Mouse (Mus musculus): ENCODE measurements around the gene Zfp523.

Gene Zfp523

GRCm38 (mm10) chr17:28160361-28160760, 16.6 kb upstream of the Zfp523 start:
- DNase-seq (ENCODE audit: low read depth, low spot score): no peak

- DNase-seq (ENCODE audit: low read depth, low spot score): no peak
These were observed 15.5 kb upstream of the Zfp523 start for GRCm38 (mm10) chr17:28161310-28161881.

DNA sequence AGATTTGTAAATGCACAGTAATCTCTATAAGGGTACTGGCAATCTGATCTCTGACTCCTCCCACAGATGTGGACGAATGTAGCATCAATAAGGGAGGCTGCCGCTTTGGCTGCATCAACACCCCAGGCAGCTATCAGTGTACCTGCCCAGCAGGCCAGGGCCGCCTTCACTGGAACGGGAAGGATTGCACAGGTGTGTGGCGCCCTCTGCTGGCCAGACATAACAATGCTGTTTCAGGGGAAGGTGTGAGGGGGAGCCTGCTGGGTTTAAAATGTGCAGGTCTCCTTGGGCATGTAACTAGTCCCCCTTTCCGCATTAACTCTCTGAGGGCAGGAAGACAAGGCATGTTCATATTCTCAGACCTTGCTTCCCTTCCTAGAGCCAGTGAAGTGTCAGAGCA, 13.3 kb upstream of the Zfp523 start:
- DNase-seq (ENCODE audit: low read depth, low spot score): peak; percentile 73

DNA sequence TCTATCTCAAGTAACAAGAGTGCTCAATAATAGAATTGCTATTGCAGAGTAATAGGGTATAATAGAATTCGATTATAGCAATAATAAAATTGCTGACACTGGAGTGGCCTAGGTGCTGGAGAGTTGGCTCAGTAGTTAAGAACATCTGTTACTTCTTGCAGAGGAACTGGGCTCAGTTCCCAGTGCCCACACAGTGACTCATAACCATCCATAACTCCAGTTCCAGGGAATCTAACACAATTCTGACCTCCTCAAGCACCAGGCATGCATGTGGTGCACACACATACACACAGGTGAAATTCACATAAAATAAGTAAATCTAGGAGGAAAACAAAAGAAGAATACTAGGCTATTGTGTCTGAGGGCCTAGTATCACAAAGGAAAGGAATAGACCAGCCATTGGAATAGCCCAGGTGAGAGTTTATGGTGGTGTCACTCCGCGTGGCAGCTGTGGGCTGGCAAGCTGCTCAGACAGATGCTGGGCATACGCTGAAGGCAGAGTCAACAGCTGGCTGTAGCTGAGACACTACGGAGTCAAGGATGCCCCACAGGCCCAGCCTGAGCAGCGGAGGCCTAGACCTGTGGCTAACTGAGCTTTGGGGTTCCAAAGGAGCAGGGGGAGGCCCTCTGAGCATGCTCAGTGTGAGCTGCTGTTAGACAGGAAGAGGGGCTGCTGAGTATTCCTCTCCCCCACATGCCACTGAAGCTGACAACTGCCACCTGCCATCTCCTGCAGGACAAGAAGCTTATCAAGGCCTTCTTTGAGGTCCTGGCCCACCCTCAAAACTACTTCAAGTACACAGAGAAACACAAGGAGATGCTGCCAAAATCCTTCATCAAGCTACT, 6.2 kb upstream of the Zfp523 start:
- DNase-seq (ENCODE audit: low read depth, low spot score): no peak

DNA sequence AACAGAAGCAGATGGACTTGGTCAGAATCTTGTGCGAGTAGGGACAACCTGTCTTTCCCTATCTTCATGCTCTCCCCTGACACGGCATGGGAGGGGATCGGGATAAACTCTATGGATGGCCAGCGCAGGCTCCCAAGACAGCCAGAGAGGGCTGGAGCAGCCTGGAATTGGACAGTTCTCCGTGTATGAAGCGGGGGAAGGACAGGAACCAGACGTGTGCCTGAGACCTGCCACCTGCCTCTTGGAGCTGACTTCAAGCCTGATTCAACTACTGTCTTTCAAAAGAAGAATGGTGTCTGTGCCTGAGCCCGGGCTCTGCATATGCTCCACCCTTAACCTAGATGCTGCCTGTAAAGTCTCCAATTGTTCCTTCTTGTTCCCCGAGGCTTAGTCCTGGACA, 4.2 kb upstream of the Zfp523 start:
- no peak for DNase-seq (ENCODE audit: low read depth, low spot score)

GRCm38 (mm10) chr17:28177540-28178046, 664 bp downstream of the Zfp523 start:
- no peak for DNase-seq (ENCODE audit: low read depth, low spot score)

GRCm38 (mm10) chr17:28180331-28180730, 3.4 kb downstream of the Zfp523 start:
- DNase-seq (ENCODE audit: low read depth, low spot score): no peak

- no peak for DNase-seq (ENCODE audit: low read depth, low spot score)
These were observed 4.0 kb downstream of the Zfp523 start for GRCm38 (mm10) chr17:28180783-28181544.

- peak; percentile 13 for DNase-seq (ENCODE audit: low read depth, low spot score)
These were observed 8.2 kb downstream of the Zfp523 start for GRCm38 (mm10) chr17:28184971-28185638.

- no peak for DNase-seq (ENCODE audit: low read depth, low spot score)
These were observed 11.4 kb downstream of the Zfp523 start for GRCm38 (mm10) chr17:28188313-28188712.

- DNase-seq (ENCODE audit: low read depth, low spot score): no peak
These were observed 15.8 kb downstream of the Zfp523 start for GRCm38 (mm10) chr17:28192754-28193153.

DNA sequence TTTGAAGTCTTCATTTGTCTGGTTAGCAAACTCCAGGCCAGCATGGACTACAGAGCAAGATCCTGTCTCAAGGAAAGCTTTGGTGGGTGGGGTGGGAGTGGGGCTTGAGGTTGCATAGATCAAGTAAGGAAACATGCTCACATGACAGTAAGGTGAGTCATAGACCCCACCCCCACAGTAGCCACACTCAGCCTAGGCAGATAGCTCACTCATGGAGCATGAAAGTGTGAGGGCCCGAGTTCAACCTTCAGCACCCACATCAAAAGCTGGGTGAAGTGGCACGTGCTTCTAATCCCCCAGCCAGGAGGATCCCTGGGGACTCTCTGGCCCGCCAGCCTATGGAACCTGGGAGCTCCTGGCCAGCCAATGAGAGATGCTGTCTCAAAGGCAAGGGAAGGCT, 16.6 kb downstream of the Zfp523 start:
- DNase-seq (ENCODE audit: low read depth, low spot score): no peak

- no peak for DNase-seq (ENCODE audit: low read depth, low spot score)
These were observed 18.1 kb downstream of the Zfp523 start for GRCm38 (mm10) chr17:28195033-28195432.

DNA sequence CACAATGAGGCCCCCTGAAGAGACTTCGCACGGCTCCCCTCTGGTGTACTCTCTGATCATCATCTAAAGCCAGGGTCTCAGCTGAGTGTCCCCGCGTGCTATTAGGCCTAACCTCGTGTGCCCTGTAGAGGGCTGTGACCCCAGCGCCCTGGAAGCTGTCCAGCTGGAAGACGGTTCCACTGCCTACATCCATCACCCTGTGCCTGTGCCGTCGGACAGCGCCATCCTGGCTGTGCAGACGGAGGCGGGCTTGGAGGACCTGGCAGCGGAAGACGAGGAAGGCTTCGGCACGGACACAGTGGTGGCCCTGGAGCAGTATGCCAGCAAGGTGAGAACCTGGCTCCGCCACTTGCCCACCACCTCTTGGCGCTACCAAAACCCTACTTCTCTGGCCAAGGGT, 20.7 kb downstream of the Zfp523 start:
- no peak for DNase-seq (ENCODE audit: low read depth, low spot score)

DNA sequence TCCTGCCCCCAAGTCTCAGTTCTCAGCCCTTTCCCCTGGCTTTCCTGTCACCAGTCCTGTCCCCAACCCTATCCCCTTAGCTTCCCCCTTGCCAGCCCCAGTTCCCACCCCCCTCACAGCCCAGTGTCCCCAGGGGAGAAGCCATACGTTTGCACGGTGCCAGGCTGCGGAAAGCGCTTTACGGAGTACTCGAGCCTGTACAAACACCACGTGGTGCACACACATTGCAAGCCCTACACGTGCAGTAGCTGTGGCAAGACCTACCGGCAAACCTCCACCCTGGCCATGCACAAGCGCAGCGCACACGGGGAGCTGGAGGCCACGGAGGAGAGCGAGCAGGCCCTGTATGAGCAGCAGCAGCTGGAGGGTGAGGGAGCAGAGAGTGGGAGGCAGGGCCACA, 25.1 kb downstream of the Zfp523 start:
- no peak for DNase-seq (ENCODE audit: low read depth, low spot score)

DNA sequence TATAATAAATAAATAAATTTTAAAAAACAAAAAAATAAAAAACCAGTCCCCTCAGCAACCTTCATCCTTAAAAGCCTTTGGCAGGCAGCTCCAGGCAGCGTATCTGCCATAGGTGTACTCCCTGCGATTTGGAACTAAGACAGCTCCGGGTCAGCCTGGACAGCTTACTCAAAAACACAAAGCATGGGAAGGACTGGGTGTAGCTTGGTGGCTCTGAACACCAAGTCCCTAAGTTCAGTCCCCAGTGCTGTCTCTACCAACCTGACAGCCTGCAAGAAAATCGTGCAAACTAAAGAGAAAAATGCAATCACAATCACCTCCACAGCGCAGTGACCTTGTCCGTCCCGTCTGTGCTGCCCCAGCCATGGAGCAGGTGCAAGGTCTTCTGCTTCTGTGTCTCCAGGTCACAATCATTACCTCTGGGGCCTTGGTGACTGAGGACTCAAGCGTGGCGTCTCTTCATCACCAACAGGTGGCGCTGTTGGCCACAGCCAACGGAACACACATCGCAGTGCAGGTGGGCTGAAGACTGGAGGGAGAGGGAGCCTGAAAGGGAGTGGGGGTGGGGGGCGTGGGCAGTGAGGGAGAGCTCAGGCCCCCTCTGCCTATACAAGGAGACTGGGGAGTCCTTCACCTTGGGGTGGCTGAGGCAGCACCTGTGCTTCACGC, 27.3 kb downstream of the Zfp523 start:
- peak; percentile 82 for DNase-seq (ENCODE audit: low read depth, low spot score)

- DNase-seq (ENCODE audit: low read depth, low spot score): no peak
These were observed 28.5 kb downstream of the Zfp523 start for GRCm38 (mm10) chr17:28205443-28205842.

DNA sequence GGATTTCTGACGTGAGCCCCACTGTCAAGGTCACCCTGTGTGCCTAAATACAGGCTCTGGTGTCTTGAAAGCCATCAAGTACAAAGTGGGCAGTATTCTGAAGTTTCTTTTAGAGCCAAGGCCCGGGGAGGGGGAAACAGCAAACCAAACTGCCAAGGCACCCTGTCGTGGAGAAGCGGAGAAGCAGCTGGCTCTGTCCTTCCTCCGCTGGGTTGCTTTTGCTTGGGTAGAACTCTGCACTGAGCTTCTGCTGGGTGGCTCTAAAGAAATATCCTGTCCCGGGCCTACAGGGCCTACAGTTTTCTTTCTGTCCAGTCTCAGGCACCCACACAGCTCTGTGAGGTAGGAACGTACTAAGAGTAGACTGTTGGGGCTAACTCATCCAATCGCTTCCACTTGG, 30.2 kb downstream of the Zfp523 start:
- no peak for DNase-seq (ENCODE audit: low read depth, low spot score)

- peak; percentile 91 for DNase-seq (ENCODE audit: low read depth, low spot score)
These were observed 30.8 kb downstream of the Zfp523 start, which contains the start of gene Def6 for GRCm38 (mm10) chr17:28207591-28208313. Def6 (plus strand) TSS chr17:28207778.

DNA sequence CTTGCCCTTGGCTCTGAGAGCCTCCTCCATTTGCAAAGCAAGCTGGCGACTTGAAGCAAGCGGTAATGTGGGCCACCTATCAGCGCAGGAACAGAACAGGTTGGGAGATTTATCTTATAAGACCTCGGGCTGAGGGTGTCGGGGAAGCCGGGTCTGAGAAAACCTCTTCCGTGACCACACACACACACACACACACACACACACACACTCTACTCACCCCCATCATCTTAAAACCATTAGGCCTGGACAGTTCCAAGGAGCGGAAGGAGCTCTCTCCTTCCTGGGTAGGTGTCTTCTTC, 31.3 kb downstream of the Zfp523 start:
- DNase-seq (ENCODE audit: low read depth, low spot score): no peak
